Mouse (Mus musculus): ENCODE results near the gene Gm10487. TPM values are rescaled to one million over a fixed set of nuclear protein-coding genes. Genes with fewer than 3 reads are reported as not detected.
"Not testable (repeated sequence)": the region's sequence is repeated elsewhere in the genome, so short reads cannot be mapped to it uniquely, and the experiment has no call there.

Gene Gm10487
- total RNA-seq (2021) (not detected), polyA plus RNA-seq (2012; rRNA removed) (not detected in 2 replicates)
- long read RNA-seq, result 0 reads

DNA sequence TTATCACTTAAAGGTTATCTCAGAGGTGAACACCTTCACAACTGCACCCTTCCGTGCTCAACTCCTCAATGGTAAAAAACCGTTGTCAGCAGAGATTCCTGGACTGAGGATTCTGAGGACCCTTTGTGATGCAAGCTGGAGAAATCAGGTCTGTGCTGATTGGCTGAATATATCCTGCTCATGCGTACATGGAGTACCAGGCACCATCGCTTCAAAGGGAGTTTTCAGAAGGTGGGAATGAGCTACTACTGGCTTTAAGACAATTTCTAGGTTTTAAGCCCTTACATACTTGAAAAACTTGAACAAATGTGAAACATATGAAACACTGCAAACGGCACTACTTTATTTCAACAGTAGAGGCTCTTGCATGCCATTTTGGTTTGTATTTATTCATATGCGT, at the start of gene Gm10487:
TSS of gene Gm10487 (minus strand) at position 101 of the 400 bp plus-strand sequence.
- not testable (repeated sequence) for DNase-seq
